Mouse (Mus musculus): Measurements from ENCODE around the gene Pelp1. TPM values are rescaled to one million over a fixed set of nuclear protein-coding genes. Genes with fewer than 3 reads are reported as not detected.
"Not testable (repeated sequence)": the region's sequence is repeated elsewhere in the genome, so short reads cannot be mapped to it uniquely, and the experiment has no call there.

The Pelp1 gene
- polyA plus RNA-seq, 1 experiment from 2014 or later: 33.6 TPM

DNA sequence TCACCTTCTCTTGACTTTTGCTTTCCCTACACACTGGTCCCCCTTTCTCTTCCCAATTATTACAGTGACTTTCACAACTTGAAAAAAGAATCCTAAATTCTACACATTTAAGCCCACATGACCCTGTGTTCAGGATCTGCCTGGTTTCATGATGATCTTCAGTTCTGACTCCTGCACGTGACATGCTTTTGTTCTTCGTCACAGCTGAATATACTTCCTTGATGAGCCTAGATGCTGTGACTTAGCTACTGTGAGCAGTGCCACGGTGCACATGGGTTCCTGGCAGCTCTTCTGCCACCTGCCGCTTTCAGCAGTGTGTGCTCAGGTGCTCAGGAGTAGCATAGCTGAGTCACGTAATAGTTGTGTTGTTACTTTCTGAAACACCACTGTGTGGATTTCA lies 2.8 kb upstream of the Pelp1 start:
- H3K9me3 ChIP-seq: no peaks in the 10 kb centered on the region
- H3K4me1 ChIP-seq (replicated peaks): peaks cover 21% of the 10 kb centered on the region
- no peak overlapping the region for H3K9ac ChIP-seq
- H3K4me3 ChIP-seq: no peak overlapping the region
- no peak overlapping the region for H3K4me2 ChIP-seq
- no peak for ATAC-seq (ENCODE audit: low FRiP score, low read depth)
- 77% methylated on average over 5 of the region's 5 CpGs for WGBS
- no peaks in the 10 kb centered on the region for H3K27me3 ChIP-seq
- no peak overlapping the region for H3K27ac ChIP-seq (replicated peaks)
- no peaks in the 10 kb centered on the region for H3K36me3 ChIP-seq

GRCm38 (mm10) chr11:70410297-70410643 lies 439 bp upstream of the Pelp1 start:
- H3K4me2 ChIP-seq: peak overlapping the region; percentile 83
- no peak for ATAC-seq (ENCODE audit: low FRiP score, low read depth)
- H3K4me3 ChIP-seq: peak overlapping the region; percentile 83
- no peaks in the 10 kb centered on the region for H3K9me3 ChIP-seq
- peak overlapping the region; percentile 72; the same call in 1 of the 2 replicates for H3K27ac ChIP-seq (replicated peaks)
- peak overlapping the region; percentile 92 for H3K9ac ChIP-seq
- H3K4me1 ChIP-seq (replicated peaks): peaks cover 26% of the 10 kb centered on the region
- WGBS: 64% methylated on average over 6 of the region's 6 CpGs
- H3K27me3 ChIP-seq: no peaks in the 10 kb centered on the region
- 0 out of 2 replicates have a peak, but pooled peaks cover 3% of the 10 kb centered on the region for H3K36me3 ChIP-seq

GRCm38 (mm10) chr11:70403598-70403997 lies 6.2 kb downstream of the Pelp1 start:
- Histone ChIP-seq H3K27me3 (no peaks in the 10 kb centered on the region), H3K4me2 (no peak overlapping the region), H3K4me3 (no peak overlapping the region), H3K36me3 (peaks cover 38% of the 10 kb centered on the region), H3K9me3 (no peaks in the 10 kb centered on the region), H3K27ac (replicated peaks) (no peak overlapping the region), H3K9ac (no peak overlapping the region), H3K4me1 (replicated peaks) (peaks cover 15% of the 10 kb centered on the region)
- 85% methylated on average over 2 of the region's 2 CpGs for WGBS
- no peak for ATAC-seq (ENCODE audit: low FRiP score, low read depth)

DNA sequence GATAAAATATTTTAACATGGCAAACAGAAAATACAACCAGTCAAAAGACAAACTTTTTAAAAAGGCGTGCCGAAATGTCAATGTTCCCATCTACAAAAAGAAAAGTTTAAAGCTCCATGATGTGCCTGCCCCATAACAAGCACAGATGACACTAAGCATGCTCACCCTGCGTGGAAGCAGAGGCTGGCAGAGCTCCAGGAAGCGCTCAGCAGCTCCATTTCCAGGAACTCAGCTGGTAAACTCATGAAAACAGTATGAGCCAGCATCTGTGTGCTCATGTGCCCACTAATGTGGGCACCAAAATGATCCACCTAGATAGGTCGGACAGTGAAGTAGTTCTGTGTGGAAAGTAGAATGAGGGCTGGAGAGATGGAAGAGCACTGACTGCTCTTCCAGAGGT lies 20.4 kb downstream of the Pelp1 start:
- H3K36me3 ChIP-seq: peaks cover 30% of the 10 kb centered on the region
- 84% methylated on average over 5 of the region's 5 CpGs for WGBS
- ATAC-seq (ENCODE audit: low FRiP score, low read depth): no peak
- H3K27ac ChIP-seq (replicated peaks): no peak overlapping the region
- H3K4me3 ChIP-seq: no peak overlapping the region
- H3K4me1 ChIP-seq (replicated peaks): no peaks in the 10 kb centered on the region
- no peak overlapping the region for H3K4me2 ChIP-seq
- H3K9me3 ChIP-seq: no peaks in the 10 kb centered on the region
- H3K27me3 ChIP-seq: no peaks in the 10 kb centered on the region
- no peak overlapping the region for H3K9ac ChIP-seq

GRCm38 (mm10) chr11:70387436-70387835 lies 22.4 kb downstream of the Pelp1 start:
- Histone ChIP-seq H3K4me1 (replicated peaks) (no peaks in the 10 kb centered on the region), H3K27ac (replicated peaks) (no peak overlapping the region), H3K36me3 (peaks cover 16% of the 10 kb centered on the region), H3K4me2 (no peak overlapping the region), H3K4me3 (no peak overlapping the region), H3K27me3 (no peaks in the 10 kb centered on the region), H3K9ac (no peak overlapping the region), H3K9me3 (no peaks in the 10 kb centered on the region)
- no peak for ATAC-seq (ENCODE audit: low FRiP score, low read depth)
- 89% methylated on average over 5 of the region's 5 CpGs for WGBS

DNA sequence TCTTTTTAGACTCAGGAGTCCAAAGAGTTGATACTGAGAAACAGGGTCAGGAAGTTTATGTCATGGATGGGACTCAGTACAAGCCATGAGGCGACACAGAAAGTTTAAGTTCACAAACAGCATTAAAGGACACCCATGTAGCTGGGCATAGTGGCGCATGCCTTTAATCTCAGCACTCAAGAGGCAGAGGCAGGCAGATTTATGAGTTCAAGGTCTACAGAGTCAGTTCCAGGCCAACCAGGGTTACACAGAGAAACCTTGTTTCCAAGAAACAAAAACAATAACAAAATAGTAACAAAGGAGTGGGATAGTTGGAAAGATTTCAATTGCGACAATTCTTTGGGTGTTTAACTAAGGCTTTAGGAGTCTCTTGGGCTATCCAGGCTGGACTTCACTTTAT lies 25.7 kb downstream of the Pelp1 start:
- no peaks in the 10 kb centered on the region for H3K9me3 ChIP-seq
- H3K9ac ChIP-seq: no peak overlapping the region
- no peak overlapping the region for H3K4me3 ChIP-seq
- H3K4me1 ChIP-seq (replicated peaks): no peaks in the 10 kb centered on the region
- 0 out of 2 replicates have a peak, but pooled peaks cover 3% of the 10 kb centered on the region for H3K36me3 ChIP-seq
- 88% methylated on average over 3 of the region's 3 CpGs for WGBS
- no peak overlapping the region for H3K4me2 ChIP-seq
- no peak for ATAC-seq (ENCODE audit: low FRiP score, low read depth)
- no peaks in the 10 kb centered on the region for H3K27me3 ChIP-seq
- no peak overlapping the region for H3K27ac ChIP-seq (replicated peaks)

DNA sequence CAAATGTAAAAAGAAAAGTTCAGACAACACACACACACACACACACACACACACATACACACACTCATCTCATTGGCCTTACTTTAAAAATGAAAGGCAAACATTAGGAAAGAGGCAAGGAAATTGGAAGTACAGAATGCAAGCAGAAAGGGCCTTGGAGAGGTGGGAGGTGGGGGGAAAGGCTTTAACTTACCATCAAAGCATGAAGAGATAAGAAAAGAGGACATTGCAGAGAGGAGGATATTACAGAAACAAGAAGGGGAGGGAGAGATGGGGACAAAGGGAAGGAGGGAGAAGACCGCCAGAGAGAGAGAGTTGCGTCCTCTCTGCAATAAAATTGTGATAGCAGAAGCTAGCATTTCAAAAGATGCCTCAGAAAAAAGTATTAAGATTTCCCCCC lies 28.5 kb downstream of the Pelp1 start:
- Histone ChIP-seq H3K9ac (no peak overlapping the region), H3K4me1 (replicated peaks) (no peaks in the 10 kb centered on the region), H3K36me3 (0 out of 2 replicates have a peak, but pooled peaks cover 3% of the 10 kb centered on the region), H3K4me2 (no peak overlapping the region), H3K27me3 (no peaks in the 10 kb centered on the region), H3K27ac (replicated peaks) (no peak overlapping the region), H3K9me3 (no peaks in the 10 kb centered on the region), H3K4me3 (no peak overlapping the region)
- no peak for ATAC-seq (ENCODE audit: low FRiP score, low read depth)
- WGBS: 82% methylated on average over 2 of the region's 2 CpGs

- H3K27ac ChIP-seq (replicated peaks): no peak overlapping the region
- no peak overlapping the region for H3K4me2 ChIP-seq
- no peaks in the 10 kb centered on the region for H3K27me3 ChIP-seq
- WGBS: 96% methylated on average over 1 of the region's 1 CpGs
- H3K9ac ChIP-seq: no peak overlapping the region
- H3K9me3 ChIP-seq: no peaks in the 10 kb centered on the region
- H3K4me1 ChIP-seq (replicated peaks): no peaks in the 10 kb centered on the region
- no peaks in the 10 kb centered on the region for H3K36me3 ChIP-seq
- no peak for ATAC-seq (ENCODE audit: low FRiP score, low read depth)
- no peak overlapping the region for H3K4me3 ChIP-seq
Observed at GRCm38 (mm10) chr11:70380478-70381005, 29.3 kb downstream of the Pelp1 start.

DNA sequence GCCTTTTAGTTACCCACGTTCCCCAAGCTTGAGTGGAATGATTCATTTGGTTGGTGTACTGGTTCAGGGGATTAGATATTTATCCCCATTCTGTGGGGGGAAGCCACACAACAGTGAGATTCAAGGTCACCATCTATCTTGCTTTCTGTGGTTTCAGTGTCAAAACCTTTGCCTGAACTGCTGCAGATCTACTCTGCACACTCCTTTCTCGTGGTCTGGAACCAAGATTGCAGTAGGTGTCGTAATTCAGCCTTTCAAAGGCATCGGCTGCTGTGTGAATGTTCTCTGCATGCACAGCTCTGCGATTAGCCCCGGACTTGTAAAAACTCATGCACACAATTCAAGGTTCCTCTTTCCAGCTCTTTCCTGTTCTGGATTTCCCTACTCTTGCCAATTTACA lies 33.8 kb downstream of the Pelp1 start:
- Histone ChIP-seq H3K36me3 (no peaks in the 10 kb centered on the region), H3K9me3 (no peaks in the 10 kb centered on the region), H3K27ac (replicated peaks) (no peak overlapping the region), H3K4me2 (no peak overlapping the region), H3K4me1 (replicated peaks) (no peaks in the 10 kb centered on the region), H3K27me3 (no peaks in the 10 kb centered on the region), H3K4me3 (no peak overlapping the region), H3K9ac (no peak overlapping the region)
- ATAC-seq (ENCODE audit: low FRiP score, low read depth): no peak
- WGBS: 82% methylated on average over 6 of the region's 6 CpGs

DNA sequence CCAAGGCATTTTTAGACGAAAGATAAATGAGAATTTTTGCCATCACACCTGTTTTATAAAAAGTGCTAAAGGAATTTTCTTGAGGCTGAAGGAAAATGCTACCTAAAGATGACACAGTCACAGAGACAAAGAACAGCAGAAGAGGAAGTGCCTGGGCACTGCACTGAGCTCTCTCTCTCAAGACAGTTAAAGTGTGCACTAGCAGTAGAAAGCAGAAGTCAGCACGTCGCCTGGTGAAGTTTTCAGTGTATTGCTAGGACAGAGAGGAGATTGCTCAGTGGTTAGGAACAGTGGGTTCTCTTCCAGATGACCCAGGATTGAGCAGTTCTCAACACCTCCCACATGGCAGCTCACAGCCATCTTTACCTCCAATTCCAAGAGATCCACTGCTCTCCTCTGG lies 35.5 kb downstream of the Pelp1 start:
- no peak for ATAC-seq (ENCODE audit: low FRiP score, low read depth)
- no peaks in the 10 kb centered on the region for H3K9me3 ChIP-seq
- H3K9ac ChIP-seq: no peak overlapping the region
- H3K27ac ChIP-seq (replicated peaks): no peak overlapping the region
- no peaks in the 10 kb centered on the region for H3K4me1 ChIP-seq (replicated peaks)
- WGBS: 80% methylated on average over 3 of the region's 3 CpGs
- H3K36me3 ChIP-seq: no peaks in the 10 kb centered on the region
- no peaks in the 10 kb centered on the region for H3K27me3 ChIP-seq
- H3K4me2 ChIP-seq: no peak overlapping the region
- H3K4me3 ChIP-seq: no peak overlapping the region

DNA sequence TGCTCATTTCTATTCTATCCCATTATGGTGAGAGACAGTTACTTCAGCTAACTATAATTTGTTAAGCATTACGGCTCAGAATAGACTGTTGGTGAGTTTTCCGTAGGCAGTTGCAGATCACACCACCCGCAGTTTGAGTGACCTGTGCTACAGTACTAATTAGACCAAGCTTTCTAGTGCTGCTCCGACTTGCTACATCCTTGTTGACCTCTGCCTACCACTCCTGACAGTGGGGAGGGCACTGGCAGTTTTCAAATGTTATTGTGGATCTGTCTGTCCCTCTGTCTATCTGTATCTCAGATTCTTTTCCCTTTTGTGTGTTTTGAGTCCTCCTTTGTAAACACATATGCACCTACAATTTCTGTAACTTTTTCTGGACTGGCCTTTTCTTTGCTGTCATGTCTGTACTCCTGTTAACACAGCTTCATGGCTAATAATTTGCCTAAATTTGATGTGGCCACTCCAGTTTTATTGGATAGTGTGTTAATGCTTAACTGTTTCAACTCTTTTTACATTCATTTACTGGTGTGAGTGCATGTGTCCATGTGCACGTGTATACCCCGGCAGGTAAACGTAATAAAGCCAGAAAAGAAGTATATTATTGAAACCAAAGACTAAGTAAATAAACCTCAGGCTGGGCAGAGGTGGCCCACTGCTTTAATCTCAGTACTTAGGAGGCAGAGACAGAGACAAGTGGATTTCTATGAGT lies 36.8 kb downstream of the Pelp1 start:
- Histone ChIP-seq H3K36me3 (no peaks in the 10 kb centered on the region), H3K9ac (no peak overlapping the region), H3K27me3 (no peaks in the 10 kb centered on the region), H3K4me2 (no peak overlapping the region), H3K4me1 (replicated peaks) (no peaks in the 10 kb centered on the region), H3K27ac (replicated peaks) (no peak overlapping the region), H3K4me3 (no peak overlapping the region), H3K9me3 (no peaks in the 10 kb centered on the region)
- 83% methylated on average over 7 of the region's 7 CpGs for WGBS
- no peak for ATAC-seq (ENCODE audit: low FRiP score, low read depth)

DNA sequence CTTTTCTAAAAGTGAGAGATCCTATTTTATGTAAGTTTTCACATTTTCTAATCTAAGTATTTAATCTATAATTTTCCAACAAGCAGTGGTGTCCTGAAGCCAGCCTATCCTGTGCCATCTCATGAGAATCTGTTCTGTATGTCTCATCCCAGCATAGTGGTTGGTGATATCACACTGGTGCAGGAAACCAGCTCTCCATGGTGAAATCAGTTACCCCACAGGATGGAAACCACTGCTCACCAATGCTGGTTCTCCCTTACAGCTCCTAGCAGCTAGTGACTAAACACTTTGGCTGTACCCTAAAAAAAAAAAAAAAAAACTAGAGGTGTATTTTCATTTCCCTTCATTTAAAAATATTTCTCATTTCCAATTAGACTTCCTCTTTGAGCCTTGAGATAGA lies 37.4 kb downstream of the Pelp1 start:
- H3K4me1 ChIP-seq (replicated peaks): no peaks in the 10 kb centered on the region
- H3K9ac ChIP-seq: no peak overlapping the region
- H3K36me3 ChIP-seq: no peaks in the 10 kb centered on the region
- no peak overlapping the region for H3K27ac ChIP-seq (replicated peaks)
- no peaks in the 10 kb centered on the region for H3K9me3 ChIP-seq
- no peak for ATAC-seq (ENCODE audit: low FRiP score, low read depth)
- H3K4me3 ChIP-seq: no peak overlapping the region
- no peaks in the 10 kb centered on the region for H3K27me3 ChIP-seq
- H3K4me2 ChIP-seq: no peak overlapping the region

DNA sequence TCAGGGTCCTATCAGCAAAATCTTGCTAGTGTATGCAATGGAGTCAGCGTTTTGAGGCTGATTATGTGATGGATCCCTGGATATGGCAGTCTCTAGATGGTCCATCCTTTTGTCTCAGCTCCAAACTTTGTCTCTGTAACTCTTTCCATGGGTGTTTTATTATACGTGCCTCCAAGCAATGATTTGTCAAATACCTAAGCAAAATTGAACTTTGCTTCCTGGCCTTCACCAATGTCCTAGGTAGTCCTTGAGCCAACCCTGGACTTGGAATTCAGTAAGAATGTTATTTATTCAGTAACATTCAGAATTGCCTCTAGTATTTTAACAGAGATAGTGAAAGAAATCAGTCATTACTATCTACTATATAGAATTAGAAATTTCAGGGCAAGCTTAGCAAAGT lies 41.2 kb downstream of the Pelp1 start:
- H3K36me3 ChIP-seq; ATAC-seq (ENCODE audit: low FRiP score, low read depth); H3K9me3 ChIP-seq; H3K4me2 ChIP-seq; H3K27ac ChIP-seq (replicated peaks); H3K27me3 ChIP-seq; H3K4me3 ChIP-seq; H3K4me1 ChIP-seq (replicated peaks); H3K9ac ChIP-seq: not testable (repeated sequence)
- WGBS: 76% methylated on average over 2 of the region's 2 CpGs

Measured in hindbrain, embryonic 15.5 days (tissue).